Mouse (Mus musculus) gastrocnemius, postnatal 36 days (tissue): ENCODE measurements around the gene Mefv. TPM values are rescaled to one million over a fixed set of nuclear protein-coding genes. Genes with fewer than 3 reads are reported as not detected.
A peak's percentile ranks its signal among the peaks of the same experiment; 100 is the strongest.
"Not testable (repeated sequence)": the region's sequence is repeated elsewhere in the genome, so short reads cannot be mapped to it uniquely, and the experiment has no call there.

ENCODE experiments used
- DNase-seq, 2 experiments: peaks; one replicate each; pipeline ENCODE4 v3.0.0; 2022
- intact Hi-C: fragments of 180-260 bp; cut with DNase I; formaldehyde crosslinking; loops from one replicate; pipeline ENCODE4 v1.15.1; 2025
- long read RNA-seq, 2 experiments: library from polyadenylated mRNA; stranded (forward); transcript quantifications; one replicate each; pipeline ENCODE4 v2.0.0; 2021
- total RNA-seq, 2 experiments: library from RNA; stranded (reverse); gene quantifications; 2 replicates each; pipeline ENCODE4 v1.2.3; 2021

Gene Mefv
- total RNA-seq = not detected
- long read RNA-seq, experiment 1 = 0 reads
- long read RNA-seq, experiment 2 = 0 reads

- no peak for DNase-seq
- intact Hi-C loops = no loop called here
Measured at GRCm38 (mm10) chr16:3717980-3718379, at the start of gene Mefv. Mefv (minus strand) TSS chr16:3718097.

- no peak for DNase-seq
- intact Hi-C loops = loop anchor here (10.0 kb wide), 1 partner anchor 156 kb away; the partner anchor contains the start of genes 1700037C18Rik and Cluap1
Measured at GRCm38 (mm10) chr16:3748976-3749375, 31.1 kb upstream of the Mefv start.

GRCm38 (mm10) chr16:3745656-3746055 is 27.8 kb upstream of the Mefv start:
- intact Hi-C loops = loop anchor here (10.0 kb wide), 1 partner anchor 159 kb away; the partner anchor contains the start of genes 1700037C18Rik and Cluap1
- DNase-seq = no peak

GRCm38 (mm10) chr16:3744186-3744700 is 26.3 kb upstream of the Mefv start:
- intact Hi-C loops = loop anchor here (10.0 kb wide), 1 partner anchor 161 kb away; the partner anchor contains the start of genes 1700037C18Rik and Cluap1
- DNase-seq = no peak

GRCm38 (mm10) chr16:3743503-3744185 is 25.7 kb upstream of the Mefv start, which contains the start of gene Zfp263:
Zfp263 (plus strand) TSS chr16:3744093.
- intact Hi-C loops = loop anchor here (10.0 kb wide), 1 partner anchor 161 kb away; the partner anchor contains the start of genes 1700037C18Rik and Cluap1
- DNase-seq = peak; percentile 82 to 87

GRCm38 (mm10) chr16:3742466-3742865 is 24.6 kb upstream of the Mefv start:
- DNase-seq = no peak
- intact Hi-C loops = loop anchor here (10.0 kb wide), 1 partner anchor 162 kb away; the partner anchor contains the start of genes 1700037C18Rik and Cluap1

GRCm38 (mm10) chr16:3733198-3733732 is 15.4 kb upstream of the Mefv start:
- DNase-seq = no peak
- intact Hi-C loops = no loop called here

GRCm38 (mm10) chr16:3732612-3733011 is 14.7 kb upstream of the Mefv start:
- intact Hi-C loops = no loop called here

GRCm38 (mm10) chr16:3727980-3728720 is 10.3 kb upstream of the Mefv start:
- DNase-seq = no peak
- intact Hi-C loops = no loop called here

More at GRCm38 (mm10) chr16:3732612-3733011, 14.7 kb upstream of the Mefv start:
- no peak for DNase-seq

GRCm38 (mm10) chr16:3723231-3723630 is 5.3 kb upstream of the Mefv start:
- DNase-seq = no peak
- intact Hi-C loops = no loop called here

- intact Hi-C loops = no loop called here
- no peak for DNase-seq
Measured at GRCm38 (mm10) chr16:3714731-3715130, 3.2 kb downstream of the Mefv start.

- DNase-seq = no peak
- intact Hi-C loops = no loop called here
Measured at GRCm38 (mm10) chr16:3706680-3707079, 11.2 kb downstream of the Mefv start.

- DNase-seq = no peak
- intact Hi-C loops = no loop called here
Measured at GRCm38 (mm10) chr16:3700893-3701292, 17.0 kb downstream of the Mefv start.

GRCm38 (mm10) chr16:3699281-3699680 is 18.6 kb downstream of the Mefv start:
- DNase-seq = no peak
- intact Hi-C loops = no loop called here

GRCm38 (mm10) chr16:3689608-3690007 is 28.3 kb downstream of the Mefv start:
- DNase-seq, intact Hi-C loops: not testable (repeated sequence)

Other genes with a start within 250 kb of the Mefv start
- gene Olfr161, start 127.1 kb downstream of the Mefv start, total RNA-seq = not detected
- 1 to 10 TPM; 4.4 to 6.1 TPM for gene Zfp263, start 26.0 kb upstream of the Mefv start, total RNA-seq
- gene Olfr15, start 112.8 kb upstream of the Mefv start, total RNA-seq = not detected
- gene Zfp174, start 129.2 kb upstream of the Mefv start, total RNA-seq = 1 to 10 TPM; 1.2 to 1.6 TPM
- gene Naa60, start 154.3 kb upstream of the Mefv start, total RNA-seq = 10 to 100 TPM; 30.5 to 33.2 TPM
- gene Zfp597, start 166.5 kb upstream of the Mefv start, total RNA-seq = 1 to 10 TPM; 5.6 to 7.0 TPM
- gene Gm20695, start 166.6 kb upstream of the Mefv start, total RNA-seq = not detected
- 1 to 10 TPM; 2.1 to 2.6 TPM for gene 1700037C18Rik, start 190.6 kb upstream of the Mefv start, total RNA-seq
- gene Cluap1, start 190.7 kb upstream of the Mefv start, total RNA-seq = 1 to 10 TPM; 7.6 to 9.1 TPM